Mouse (Mus musculus): ENCODE measurements at regions not wholly inside any gene's neighbourhood (a gene's known extent, or its start where the extent isn't known, plus 50 kb on each side); places are given as distances from the start of the nearest gene placed in this dataset.

- no peaks in the 10 kb centered on the region for H3K79me2 ChIP-seq (ENCODE audit: control insufficient read depth, insufficient read depth)
- no peak overlapping the region for H3ac ChIP-seq (ENCODE audit: control insufficient read depth, insufficient read length, low read depth)
- no peaks in the 10 kb centered on the region for H3K27me3 ChIP-seq (ENCODE audit: control insufficient read depth, insufficient read depth, insufficient read length)
- H3K36me3 ChIP-seq (ENCODE audit: control insufficient read depth, insufficient read depth): no peaks in the 10 kb centered on the region
- no peak overlapping the region for H3K4me3 ChIP-seq (ENCODE audit: insufficient read depth, poor library complexity, severe bottlenecking)
- H3K79me3 ChIP-seq (ENCODE audit: low read depth): no peaks in the 10 kb centered on the region
- TF ChIP-seq MAX (IDR thresholded peaks at IDR 0.05) (no peak), FOSL1 (IDR thresholded peaks at IDR 0.05; ENCODE audit: insufficient read depth, low read length, poor library complexity, severe bottlenecking) (no peak), MYOD1 (IDR thresholded peaks at IDR 0.05; ENCODE audit: control insufficient read depth, insufficient read length, low read depth) (no peak), CTCF (IDR thresholded peaks at IDR 0.05; ENCODE audit: control insufficient read depth, insufficient read depth, insufficient read length) (no peak), USF1 (IDR thresholded peaks at IDR 0.05; ENCODE audit: low read depth) (no peak), MYOG (IDR thresholded peaks at IDR 0.05; ENCODE audit: control insufficient read depth, extremely low read depth, insufficient read length) (no peak), CEBPB (IDR thresholded peaks at IDR 0.05; ENCODE audit: low read depth) (no peak)
Observed at GRCm38 (mm10) chr19:24622776-24623175, 51.0 kb upstream of the Tmem252 start.

DNA sequence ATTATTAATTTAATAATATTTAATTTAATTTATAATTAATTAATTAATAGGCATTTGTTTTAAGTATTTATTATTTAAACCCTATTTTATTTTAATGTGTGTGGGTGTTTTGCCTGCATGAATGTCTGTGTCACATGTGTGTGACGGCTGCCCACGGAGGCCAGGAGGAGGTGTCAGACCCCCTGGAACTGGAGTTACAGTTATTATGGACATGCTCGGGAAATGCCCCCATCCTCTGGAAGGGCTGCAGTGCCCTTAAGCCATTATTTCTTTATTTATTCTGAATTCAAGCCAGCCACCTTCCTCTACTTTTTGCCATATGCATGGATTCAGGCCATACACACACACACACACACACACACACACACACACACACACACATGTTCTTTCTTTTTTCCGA, 51.5 kb upstream of the Tmem252 start:
- no peaks in the 10 kb centered on the region for H3K79me2 ChIP-seq (ENCODE audit: control insufficient read depth, insufficient read depth)
- no peak overlapping the region for H3K4me3 ChIP-seq (ENCODE audit: insufficient read depth, poor library complexity, severe bottlenecking)
- H3K36me3 ChIP-seq (ENCODE audit: control insufficient read depth, insufficient read depth): no peaks in the 10 kb centered on the region
- H3ac ChIP-seq (ENCODE audit: control insufficient read depth, insufficient read length, low read depth): no peak overlapping the region
- H3K27me3 ChIP-seq (ENCODE audit: control insufficient read depth, insufficient read depth, insufficient read length): no peaks in the 10 kb centered on the region
- no peaks in the 10 kb centered on the region for H3K79me3 ChIP-seq (ENCODE audit: low read depth)
- no peak for TF ChIP-seq FOSL1 (IDR thresholded peaks at IDR 0.05; ENCODE audit: insufficient read depth, low read length, poor library complexity, severe bottlenecking)
- no peak for TF ChIP-seq USF1 (IDR thresholded peaks at IDR 0.05; ENCODE audit: low read depth)
- no peak for TF ChIP-seq MYOD1 (IDR thresholded peaks at IDR 0.05; ENCODE audit: control insufficient read depth, insufficient read length, low read depth)
- TF ChIP-seq CTCF (IDR thresholded peaks at IDR 0.05; ENCODE audit: control insufficient read depth, insufficient read depth, insufficient read length): no peak
- no peak for TF ChIP-seq MAX (IDR thresholded peaks at IDR 0.05)
- no peak for TF ChIP-seq MYOG (IDR thresholded peaks at IDR 0.05; ENCODE audit: control insufficient read depth, extremely low read depth, insufficient read length)
- TF ChIP-seq CEBPB (IDR thresholded peaks at IDR 0.05; ENCODE audit: low read depth): no peak

DNA sequence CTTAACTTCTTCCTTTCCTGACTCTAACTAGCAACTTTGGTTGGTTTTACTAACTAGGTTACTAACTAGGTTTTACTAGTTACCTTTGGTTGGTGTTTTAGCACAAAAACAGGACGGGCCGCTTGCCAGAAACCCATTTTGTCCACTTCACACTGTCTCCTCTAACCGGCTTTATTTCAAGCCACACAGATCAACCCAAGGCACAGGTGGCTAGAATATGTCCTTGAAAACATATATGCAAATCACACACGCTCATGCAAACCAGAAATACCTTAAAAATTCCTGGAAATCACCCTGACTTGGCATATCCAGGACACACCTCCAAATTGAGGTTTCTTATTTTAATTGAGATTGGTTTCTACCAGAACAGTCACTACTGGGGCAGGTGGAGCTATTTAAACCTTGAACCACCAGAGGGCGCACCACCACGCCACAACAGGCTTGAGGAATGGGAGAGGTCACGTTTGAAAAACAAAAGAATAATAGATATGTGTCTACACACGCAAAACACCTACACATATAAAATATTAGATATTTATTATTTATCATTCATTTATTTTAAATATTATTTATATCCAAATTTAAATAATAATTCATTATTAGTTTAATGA, 52.1 kb upstream of the Tmem252 start:
- no peaks in the 10 kb centered on the region for H3K36me3 ChIP-seq (ENCODE audit: control insufficient read depth, insufficient read depth)
- H3K79me2 ChIP-seq (ENCODE audit: control insufficient read depth, insufficient read depth): no peaks in the 10 kb centered on the region
- no peak overlapping the region for H3ac ChIP-seq (ENCODE audit: control insufficient read depth, insufficient read length, low read depth)
- TF ChIP-seq MYOD1 (IDR thresholded peaks at IDR 0.05; ENCODE audit: control insufficient read depth, insufficient read length, low read depth): no peak
- peak; percentile 35 for TF ChIP-seq CTCF (IDR thresholded peaks at IDR 0.05; ENCODE audit: control insufficient read depth, insufficient read depth, insufficient read length)
- H3K79me3 ChIP-seq (ENCODE audit: low read depth): no peaks in the 10 kb centered on the region
- H3K27me3 ChIP-seq (ENCODE audit: control insufficient read depth, insufficient read depth, insufficient read length): no peaks in the 10 kb centered on the region
- H3K4me3 ChIP-seq (ENCODE audit: insufficient read depth, poor library complexity, severe bottlenecking): no peak overlapping the region

GRCm38 (mm10) chr19:24615762-24616310, 58.0 kb upstream of the Tmem252 start:
- H3K79me2 ChIP-seq (ENCODE audit: control insufficient read depth, insufficient read depth): no peaks in the 10 kb centered on the region
- no peak overlapping the region for H3K4me3 ChIP-seq (ENCODE audit: insufficient read depth, poor library complexity, severe bottlenecking)
- H3ac ChIP-seq (ENCODE audit: control insufficient read depth, insufficient read length, low read depth): no peak overlapping the region
- no peaks in the 10 kb centered on the region for H3K79me3 ChIP-seq (ENCODE audit: low read depth)
- no peaks in the 10 kb centered on the region for H3K36me3 ChIP-seq (ENCODE audit: control insufficient read depth, insufficient read depth)
- H3K27me3 ChIP-seq (ENCODE audit: control insufficient read depth, insufficient read depth, insufficient read length): no peaks in the 10 kb centered on the region
- TF ChIP-seq FOSL1 (IDR thresholded peaks at IDR 0.05; ENCODE audit: insufficient read depth, low read length, poor library complexity, severe bottlenecking): peak; percentile 88
- no peak for TF ChIP-seq CTCF (IDR thresholded peaks at IDR 0.05; ENCODE audit: control insufficient read depth, insufficient read depth, insufficient read length)
- peak; percentile 44 for TF ChIP-seq MYOD1 (IDR thresholded peaks at IDR 0.05; ENCODE audit: control insufficient read depth, insufficient read length, low read depth)
- TF ChIP-seq MAX (IDR thresholded peaks at IDR 0.05): no peak
- peak; percentile 89 for TF ChIP-seq USF1 (IDR thresholded peaks at IDR 0.05; ENCODE audit: low read depth)
- TF ChIP-seq MYOG (IDR thresholded peaks at IDR 0.05; ENCODE audit: control insufficient read depth, extremely low read depth, insufficient read length): no peak
- TF ChIP-seq CEBPB (IDR thresholded peaks at IDR 0.05; ENCODE audit: low read depth): no peak

GRCm38 (mm10) chr19:24607884-24608283, 52.2 kb upstream of the Pip5k1b start:
- Histone ChIP-seq H3K79me3 (ENCODE audit: low read depth) (no peaks in the 10 kb centered on the region), H3K4me3 (ENCODE audit: insufficient read depth, poor library complexity, severe bottlenecking) (no peak overlapping the region), H3K79me2 (ENCODE audit: control insufficient read depth, insufficient read depth) (no peaks in the 10 kb centered on the region), H3ac (ENCODE audit: control insufficient read depth, insufficient read length, low read depth) (no peak overlapping the region), H3K27me3 (ENCODE audit: control insufficient read depth, insufficient read depth, insufficient read length) (no peaks in the 10 kb centered on the region), H3K36me3 (ENCODE audit: control insufficient read depth, insufficient read depth) (no peaks in the 10 kb centered on the region)
- TF ChIP-seq MYOD1 (IDR thresholded peaks at IDR 0.05; ENCODE audit: control insufficient read depth, insufficient read length, low read depth) (no peak), MAX (IDR thresholded peaks at IDR 0.05) (no peak), CEBPB (IDR thresholded peaks at IDR 0.05; ENCODE audit: low read depth) (no peak), MYOG (IDR thresholded peaks at IDR 0.05; ENCODE audit: control insufficient read depth, extremely low read depth, insufficient read length) (no peak)

DNA sequence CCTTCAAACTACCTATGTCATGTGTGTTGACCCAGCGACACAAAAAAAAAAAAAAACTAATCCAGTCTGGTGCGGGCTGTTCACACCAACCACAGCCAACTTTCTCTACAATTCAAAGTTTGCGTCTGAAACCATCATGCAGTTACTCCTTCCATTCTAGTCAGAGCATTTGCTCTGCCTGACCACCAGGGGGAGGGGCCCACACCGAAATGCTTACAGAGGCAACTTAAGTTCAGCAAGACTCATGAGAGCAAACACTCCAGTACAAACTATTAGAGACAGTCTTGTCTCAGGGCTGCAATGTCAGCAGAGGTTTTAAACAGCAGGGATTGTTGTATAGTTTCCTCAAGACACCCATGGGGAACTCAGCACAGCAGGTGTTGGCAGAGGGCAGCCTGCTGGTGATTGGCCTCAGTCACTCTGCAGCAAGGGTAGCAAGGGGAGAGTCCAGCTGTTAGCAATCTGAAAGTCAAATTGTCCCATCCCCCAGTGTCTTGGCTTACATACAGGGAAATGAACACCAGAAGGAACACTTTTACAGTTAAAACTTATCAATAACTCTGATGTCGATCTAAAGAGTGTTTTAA, 50.8 kb upstream of the Pip5k1b start:
- no peaks in the 10 kb centered on the region for H3K79me3 ChIP-seq (ENCODE audit: low read depth)
- TF ChIP-seq MYOD1 (IDR thresholded peaks at IDR 0.05; ENCODE audit: control insufficient read depth, insufficient read length, low read depth): no peak
- no peak for TF ChIP-seq FOSL1 (IDR thresholded peaks at IDR 0.05; ENCODE audit: insufficient read depth, low read length, poor library complexity, severe bottlenecking)
- no peak for TF ChIP-seq CEBPB (IDR thresholded peaks at IDR 0.05; ENCODE audit: low read depth)
- no peak for TF ChIP-seq MAX (IDR thresholded peaks at IDR 0.05)
- TF ChIP-seq MYOG (IDR thresholded peaks at IDR 0.05; ENCODE audit: control insufficient read depth, extremely low read depth, insufficient read length): no peak
- TF ChIP-seq CTCF (IDR thresholded peaks at IDR 0.05; ENCODE audit: control insufficient read depth, insufficient read depth, insufficient read length): no peak
- TF ChIP-seq USF1 (IDR thresholded peaks at IDR 0.05; ENCODE audit: low read depth): no peak

More for the DNA sequence above, 50.8 kb upstream of the Pip5k1b start:
- no peak overlapping the region for H3ac ChIP-seq (ENCODE audit: control insufficient read depth, insufficient read length, low read depth)
- no peaks in the 10 kb centered on the region for H3K27me3 ChIP-seq (ENCODE audit: control insufficient read depth, insufficient read depth, insufficient read length)
- no peaks in the 10 kb centered on the region for H3K36me3 ChIP-seq (ENCODE audit: control insufficient read depth, insufficient read depth)
- no peaks in the 10 kb centered on the region for H3K79me2 ChIP-seq (ENCODE audit: control insufficient read depth, insufficient read depth)
- no peak overlapping the region for H3K4me3 ChIP-seq (ENCODE audit: insufficient read depth, poor library complexity, severe bottlenecking)

Measured in C2C12 (cell line).